Mouse (Mus musculus): Measurements from ENCODE around the gene Paf1. TPM values are rescaled to one million over a fixed set of nuclear protein-coding genes. Genes with fewer than 3 reads are reported as not detected.

The Paf1 gene
- polyA plus RNA-seq, 1 experiment from 2014 or later, result 87.6 TPM

- WGBS, result 68% methylated on average over 4 of the region's 4 CpGs
- H3K9me3 ChIP-seq (ENCODE audit: control insufficient read depth, low read length), result no peaks in the 10 kb centered on the region
- ATAC-seq (ENCODE audit: low read depth), result no peak
- H3K9ac ChIP-seq (ENCODE audit: low read length), result no peak overlapping the region
- H3K36me3 ChIP-seq (ENCODE audit: control insufficient read depth, insufficient read depth, low read length), result peaks cover 33% of the 10 kb centered on the region
- H3K4me3 ChIP-seq (ENCODE audit: low read length), result no peak overlapping the region
- no peak overlapping the region for H3K27ac ChIP-seq (ENCODE audit: low read length)
- no peaks in the 10 kb centered on the region for H3K4me1 ChIP-seq (replicated peaks; ENCODE audit: control insufficient read depth, insufficient read depth, low read length)
- no peak overlapping the region for H3K4me2 ChIP-seq (ENCODE audit: low read depth, low read length)
- H3K27me3 ChIP-seq (ENCODE audit: control insufficient read depth, insufficient read depth, low read depth, low read length), result no peaks in the 10 kb centered on the region
Observed at GRCm38 (mm10) chr7:28412826-28413225, 20.1 kb downstream of the Paf1 start.

DNA sequence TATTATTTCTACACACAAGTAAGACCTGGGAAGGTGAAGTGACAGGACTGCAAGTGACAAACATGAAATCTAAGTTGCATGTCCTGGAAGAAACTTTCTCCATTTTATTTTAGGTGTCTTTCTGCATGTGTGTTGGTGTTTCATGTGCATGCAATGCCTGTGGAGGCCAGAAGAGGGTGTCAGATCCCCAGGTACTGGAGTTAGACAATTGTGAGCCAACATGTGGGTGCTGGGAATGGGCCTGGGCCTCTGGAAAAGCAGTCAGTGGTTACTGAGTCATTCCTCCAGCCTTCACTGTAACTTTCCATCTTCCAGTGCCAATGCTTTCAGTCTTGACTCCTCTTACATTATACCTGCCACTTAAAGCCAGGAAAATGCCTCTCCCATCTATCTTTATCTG lies 24.6 kb downstream of the Paf1 start:
- Histone ChIP-seq H3K9ac (ENCODE audit: low read length) (no peak overlapping the region), H3K4me2 (ENCODE audit: low read depth, low read length) (no peak overlapping the region), H3K27ac (ENCODE audit: low read length) (no peak overlapping the region), H3K9me3 (ENCODE audit: control insufficient read depth, low read length) (no peaks in the 10 kb centered on the region), H3K27me3 (ENCODE audit: control insufficient read depth, insufficient read depth, low read depth, low read length) (no peaks in the 10 kb centered on the region), H3K36me3 (ENCODE audit: control insufficient read depth, insufficient read depth, low read length) (peaks cover 43% of the 10 kb centered on the region), H3K4me3 (ENCODE audit: low read length) (no peak overlapping the region), H3K4me1 (replicated peaks; ENCODE audit: control insufficient read depth, insufficient read depth, low read length) (peaks cover 3% of the 10 kb centered on the region)
- ATAC-seq (ENCODE audit: low read depth), result no peak

- Histone ChIP-seq H3K4me3 (ENCODE audit: low read length) (no peak overlapping the region), H3K9ac (ENCODE audit: low read length) (no peak overlapping the region), H3K4me1 (replicated peaks; ENCODE audit: control insufficient read depth, insufficient read depth, low read length) (peaks cover 3% of the 10 kb centered on the region), H3K27me3 (ENCODE audit: control insufficient read depth, insufficient read depth, low read depth, low read length) (no peaks in the 10 kb centered on the region), H3K36me3 (ENCODE audit: control insufficient read depth, insufficient read depth, low read length) (peaks cover 40% of the 10 kb centered on the region), H3K27ac (ENCODE audit: low read length) (peak overlapping the region; percentile 53), H3K4me2 (ENCODE audit: low read depth, low read length) (no peak overlapping the region), H3K9me3 (ENCODE audit: control insufficient read depth, low read length) (no peaks in the 10 kb centered on the region)
- ATAC-seq (ENCODE audit: low read depth), result peak; percentile 90
- 67% methylated on average over 8 of the region's 8 CpGs for WGBS
Observed at GRCm38 (mm10) chr7:28418096-28418670, 25.4 kb downstream of the Paf1 start.

- Histone ChIP-seq H3K4me1 (replicated peaks; ENCODE audit: control insufficient read depth, insufficient read depth, low read length) (peaks cover 3% of the 10 kb centered on the region), H3K27ac (ENCODE audit: low read length) (no peak overlapping the region), H3K36me3 (ENCODE audit: control insufficient read depth, insufficient read depth, low read length) (peaks cover 32% of the 10 kb centered on the region), H3K27me3 (ENCODE audit: control insufficient read depth, insufficient read depth, low read depth, low read length) (no peaks in the 10 kb centered on the region), H3K4me3 (ENCODE audit: low read length) (no peak overlapping the region), H3K9ac (ENCODE audit: low read length) (no peak overlapping the region), H3K4me2 (ENCODE audit: low read depth, low read length) (no peak overlapping the region), H3K9me3 (ENCODE audit: control insufficient read depth, low read length) (no peaks in the 10 kb centered on the region)
- WGBS, result 91% methylated on average over 2 of the region's 2 CpGs
- no peak for ATAC-seq (ENCODE audit: low read depth)
Observed at GRCm38 (mm10) chr7:28419416-28419815, 26.7 kb downstream of the Paf1 start.

DNA sequence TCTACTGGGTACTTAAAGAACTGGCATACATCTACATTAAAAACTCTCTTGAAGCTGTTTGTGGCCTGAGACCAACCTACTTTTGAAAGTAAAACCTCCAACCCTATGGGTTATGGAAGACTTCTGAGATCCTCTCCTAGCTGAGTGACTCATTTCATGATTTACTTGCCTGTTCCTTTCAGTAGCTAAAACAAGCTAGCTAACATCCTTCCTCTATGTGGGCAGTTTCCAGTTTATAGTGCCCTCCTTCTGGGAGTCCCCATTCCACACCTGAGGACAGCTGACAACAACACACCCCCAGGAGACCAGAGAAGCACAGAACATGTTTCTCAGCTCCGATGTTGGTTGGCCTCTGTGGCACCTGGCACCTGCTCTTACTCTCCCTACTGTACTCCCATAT lies 30.3 kb downstream of the Paf1 start:
- no peak for ATAC-seq (ENCODE audit: low read depth)
- 93% methylated on average over 1 of the region's 1 CpGs for WGBS
- H3K36me3 ChIP-seq (ENCODE audit: control insufficient read depth, insufficient read depth, low read length), result peaks cover 21% of the 10 kb centered on the region; the same call in 1 of the 2 replicates

DNA sequence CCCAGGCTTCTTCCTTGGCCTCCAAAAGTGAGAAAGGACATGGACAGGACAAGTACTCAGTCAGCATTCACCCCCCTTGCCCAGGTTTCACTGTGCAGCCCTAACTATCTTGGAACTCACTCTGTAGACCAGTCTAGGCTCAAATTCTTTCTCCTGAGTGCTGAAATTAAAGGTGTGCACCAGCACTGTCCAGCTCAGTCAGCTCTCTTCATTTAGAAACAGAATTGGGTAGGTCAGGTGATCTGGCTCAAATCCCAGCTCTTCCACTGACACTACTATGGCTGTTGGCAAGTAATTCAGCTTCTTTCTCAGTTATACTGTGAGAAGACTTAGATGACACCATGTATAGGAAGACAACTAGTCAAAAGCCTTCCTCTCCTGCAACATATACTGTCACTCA lies 35.0 kb downstream of the Paf1 start:
- Histone ChIP-seq H3K36me3 (ENCODE audit: control insufficient read depth, insufficient read depth, low read length) (peaks cover 7% of the 10 kb centered on the region; the same call in 1 of the 2 replicates), H3K4me1 (replicated peaks; ENCODE audit: control insufficient read depth, insufficient read depth, low read length) (no peaks in the 10 kb centered on the region), H3K4me3 (ENCODE audit: low read length) (no peak overlapping the region), H3K9me3 (ENCODE audit: control insufficient read depth, low read length) (no peaks in the 10 kb centered on the region), H3K9ac (ENCODE audit: low read length) (no peak overlapping the region), H3K4me2 (ENCODE audit: low read depth, low read length) (no peak overlapping the region), H3K27me3 (ENCODE audit: control insufficient read depth, insufficient read depth, low read depth, low read length) (no peaks in the 10 kb centered on the region), H3K27ac (ENCODE audit: low read length) (no peak overlapping the region)
- no peak for ATAC-seq (ENCODE audit: low read depth)

More for the DNA sequence above, 30.3 kb downstream of the Paf1 start:
- no peaks in the 10 kb centered on the region for H3K9me3 ChIP-seq (ENCODE audit: control insufficient read depth, low read length)
- no peak overlapping the region for H3K4me3 ChIP-seq (ENCODE audit: low read length)
- H3K4me1 ChIP-seq (replicated peaks; ENCODE audit: control insufficient read depth, insufficient read depth, low read length), result peaks cover 3% of the 10 kb centered on the region
- H3K27me3 ChIP-seq (ENCODE audit: control insufficient read depth, insufficient read depth, low read depth, low read length), result no peaks in the 10 kb centered on the region
- no peak overlapping the region for H3K4me2 ChIP-seq (ENCODE audit: low read depth, low read length)
- H3K27ac ChIP-seq (ENCODE audit: low read length), result no peak overlapping the region
- H3K9ac ChIP-seq (ENCODE audit: low read length), result no peak overlapping the region

DNA sequence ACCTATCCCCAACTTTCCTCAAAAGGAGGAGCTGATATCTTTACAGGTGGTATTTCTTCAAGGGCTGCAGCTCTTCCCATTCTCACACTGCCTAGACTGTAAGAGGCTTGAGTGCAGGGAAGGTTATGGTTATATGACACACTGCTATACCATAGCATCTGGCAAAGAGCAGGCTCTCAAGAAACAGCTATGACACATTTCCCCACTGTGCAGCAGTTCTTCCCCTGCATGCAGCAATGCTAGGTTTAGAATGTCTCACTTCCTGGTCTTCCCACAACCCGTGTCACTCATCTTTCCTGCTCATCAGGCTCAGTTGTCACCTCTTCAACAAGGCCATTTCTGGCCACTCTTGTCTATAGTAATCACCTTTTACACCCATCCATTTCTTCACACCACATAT lies 37.8 kb downstream of the Paf1 start:
- no peak for ATAC-seq (ENCODE audit: low read depth)
- H3K36me3 ChIP-seq (ENCODE audit: control insufficient read depth, insufficient read depth, low read length), result no peaks in the 10 kb centered on the region
- H3K27me3 ChIP-seq (ENCODE audit: control insufficient read depth, insufficient read depth, low read depth, low read length), result no peaks in the 10 kb centered on the region
- H3K4me1 ChIP-seq (replicated peaks; ENCODE audit: control insufficient read depth, insufficient read depth, low read length), result peaks cover 15% of the 10 kb centered on the region
- no peak overlapping the region for H3K27ac ChIP-seq (ENCODE audit: low read length)
- WGBS, result 44% methylated on average over 1 of the region's 1 CpGs
- H3K9ac ChIP-seq (ENCODE audit: low read length), result no peak overlapping the region
- H3K9me3 ChIP-seq (ENCODE audit: control insufficient read depth, low read length), result no peaks in the 10 kb centered on the region
- no peak overlapping the region for H3K4me2 ChIP-seq (ENCODE audit: low read depth, low read length)
- no peak overlapping the region for H3K4me3 ChIP-seq (ENCODE audit: low read length)

DNA sequence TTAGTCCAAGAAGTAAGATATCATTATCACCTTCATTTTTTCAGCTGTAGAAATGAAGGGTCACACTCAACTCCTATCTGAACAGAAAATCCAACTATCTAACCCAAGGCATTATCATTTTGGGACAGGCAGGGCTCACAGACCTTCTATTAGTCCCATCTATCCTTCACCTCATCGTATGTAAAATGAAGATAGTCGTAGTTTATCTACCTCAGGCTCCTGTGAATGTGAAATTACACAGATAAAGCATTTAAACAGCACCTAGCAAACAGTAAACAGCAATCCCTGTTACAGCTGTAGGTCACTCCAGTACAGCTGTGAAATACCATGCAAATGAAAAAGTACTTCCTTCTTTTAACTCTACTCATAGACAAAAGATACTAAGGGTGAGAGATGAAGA lies 39.5 kb downstream of the Paf1 start:
- no peaks in the 10 kb centered on the region for H3K27me3 ChIP-seq (ENCODE audit: control insufficient read depth, insufficient read depth, low read depth, low read length)
- no peaks in the 10 kb centered on the region for H3K36me3 ChIP-seq (ENCODE audit: control insufficient read depth, insufficient read depth, low read length)
- no peak overlapping the region for H3K4me3 ChIP-seq (ENCODE audit: low read length)
- no peak for ATAC-seq (ENCODE audit: low read depth)
- H3K9me3 ChIP-seq (ENCODE audit: control insufficient read depth, low read length), result no peaks in the 10 kb centered on the region
- no peak overlapping the region for H3K9ac ChIP-seq (ENCODE audit: low read length)
- no peak overlapping the region for H3K27ac ChIP-seq (ENCODE audit: low read length)
- H3K4me2 ChIP-seq (ENCODE audit: low read depth, low read length), result no peak overlapping the region
- 90% methylated on average over 2 of the region's 2 CpGs for WGBS
- peaks cover 18% of the 10 kb centered on the region for H3K4me1 ChIP-seq (replicated peaks; ENCODE audit: control insufficient read depth, insufficient read depth, low read length)

DNA sequence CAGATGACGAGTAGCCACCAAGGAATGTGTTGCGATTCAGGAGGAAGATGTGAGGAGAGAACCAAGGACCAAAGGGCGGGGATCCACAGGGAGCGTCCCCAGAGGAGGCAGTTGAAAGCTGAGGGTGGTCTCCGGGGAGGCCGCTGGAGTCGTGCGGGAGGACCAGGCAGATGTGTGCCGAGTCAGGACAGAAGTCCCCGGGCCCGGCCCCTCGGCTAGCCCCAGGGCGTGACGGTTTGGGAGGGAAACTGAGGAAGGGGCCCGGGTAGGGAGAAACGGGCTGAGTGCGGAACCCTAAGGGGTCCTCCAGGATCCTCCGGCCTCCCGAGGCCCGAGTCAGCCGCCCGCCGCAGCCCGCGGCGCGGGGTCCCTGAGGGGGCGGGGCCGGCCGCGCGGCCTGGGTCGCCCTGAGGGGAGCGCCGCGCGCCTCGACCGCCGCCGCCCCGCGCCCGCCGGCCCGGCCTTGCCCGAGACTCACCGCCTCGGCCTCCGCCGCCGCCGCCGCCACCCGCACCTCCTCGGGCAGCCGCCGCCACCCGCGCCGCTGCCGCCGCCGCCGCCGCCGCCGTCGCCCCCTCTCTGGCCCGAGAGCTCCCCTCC lies 43.0 kb downstream of the Paf1 start:
- H3K27me3 ChIP-seq (ENCODE audit: control insufficient read depth, insufficient read depth, low read depth, low read length), result no peaks in the 10 kb centered on the region
- H3K4me2 ChIP-seq (ENCODE audit: low read depth, low read length), result peak overlapping the region; percentile 84
- H3K9ac ChIP-seq (ENCODE audit: low read length), result peak overlapping the region; percentile 96
- H3K27ac ChIP-seq (ENCODE audit: low read length), result peak overlapping the region; percentile 63
- H3K4me3 ChIP-seq (ENCODE audit: low read length), result peak overlapping the region; percentile 86
- no peaks in the 10 kb centered on the region for H3K36me3 ChIP-seq (ENCODE audit: control insufficient read depth, insufficient read depth, low read length)
- 2% methylated on average over 26 of the region's 70 CpGs for WGBS
- peak; percentile 35 for ATAC-seq (ENCODE audit: low read depth)
- H3K4me1 ChIP-seq (replicated peaks; ENCODE audit: control insufficient read depth, insufficient read depth, low read length), result peaks cover 19% of the 10 kb centered on the region
- H3K9me3 ChIP-seq (ENCODE audit: control insufficient read depth, low read length), result no peaks in the 10 kb centered on the region
